Mouse (Mus musculus) lung, embryonic 14.5 days (tissue): ENCODE measurements around the gene Dpm2. TPM values are rescaled to one million over a fixed set of nuclear protein-coding genes. Genes with fewer than 3 reads are reported as not detected.

Experiments
- ATAC-seq: fragments of 200-750 bp; cut with Nextera tagmentation; 2 replicates; pipeline ENCODE4 v1.8.0; 2017; ENCODE audit warnings: mild to moderate bottlenecking, moderate TSS enrichment, moderate library complexity; ENCODE audit not compliant: insufficient read depth
- DNase-seq: peaks from one replicate; pipeline ENCODE4 v3.0.0-alpha.2; 2015
- H3K27ac ChIP-seq: fragments of 300-500 bp; sonication (generic); 2 replicates; pipeline ENCODE4 v1.5.1; 2014; ENCODE audit warnings: low read depth, mild to moderate bottlenecking, moderate library complexity
- H3K27me3 ChIP-seq: fragments of 300-500 bp; sonication (generic); 2 replicates; pipeline ENCODE4 v1.6.1; 2014; ENCODE audit warnings: low read length, control low read depth; ENCODE audit not compliant: insufficient read depth
- H3K36me3 ChIP-seq: fragments of 300-500 bp; sonication (generic); 2 replicates; pipeline ENCODE4 v1.6.1; 2014; ENCODE audit warnings: control low read depth; ENCODE audit not compliant: insufficient read depth
- H3K4me1 ChIP-seq: fragments of 300-500 bp; sonication (generic); 2 replicates; pipeline ENCODE4 v1.6.1; 2014; ENCODE audit warnings: antibody characterized with exemption, control low read depth; ENCODE audit not compliant: insufficient read depth
- H3K4me2 ChIP-seq: fragments of 300-500 bp; sonication (generic); 2 replicates; pipeline ENCODE4 v1.6.1; 2014; ENCODE audit warnings: mild to moderate bottlenecking
- H3K4me3 ChIP-seq: fragments of 300-500 bp; sonication (generic); 2 replicates; pipeline ENCODE4 v1.5.1; 2014; ENCODE audit warnings: low read depth, low read length
- H3K9ac ChIP-seq: fragments of 300-500 bp; sonication (generic); 2 replicates; pipeline ENCODE4 v1.6.1; 2014
- H3K9me3 ChIP-seq: fragments of 300-500 bp; sonication (generic); 2 replicates; pipeline ENCODE4 v1.6.1; 2016; ENCODE audit warnings: low read depth, low read length, control low read depth
- CTCF ChIP-seq: IDR thresholded peaks from 2 replicates; pipeline ENCODE4 v1.5.1; 2016; ENCODE audit warnings: antibody characterized with exemption, low read depth
- WGBS: fragments of 180-500 bp; shearing (Covaris S2); extraction: QIAGEN DNeasy Blood & Tissue Kit; methylation state at CpG from one replicate; pipeline ENCODE4 v1.1.7; 2014; 5-methylcytosine and 5-hydroxymethylcytosine counted together
- polyA plus RNA-seq: library from polyadenylated mRNA; unstranded; fragments of >200 nt; fragmentation: Nextera tagmentation; extraction: Ambion mirVana; gene quantifications from 2 replicates; pipeline ENCODE4 v1.2.1, GENCODE M21; 2014

Gene Dpm2
- polyA plus RNA-seq, 1 experiment from 2014 or later, result 98.5 TPM

DNA sequence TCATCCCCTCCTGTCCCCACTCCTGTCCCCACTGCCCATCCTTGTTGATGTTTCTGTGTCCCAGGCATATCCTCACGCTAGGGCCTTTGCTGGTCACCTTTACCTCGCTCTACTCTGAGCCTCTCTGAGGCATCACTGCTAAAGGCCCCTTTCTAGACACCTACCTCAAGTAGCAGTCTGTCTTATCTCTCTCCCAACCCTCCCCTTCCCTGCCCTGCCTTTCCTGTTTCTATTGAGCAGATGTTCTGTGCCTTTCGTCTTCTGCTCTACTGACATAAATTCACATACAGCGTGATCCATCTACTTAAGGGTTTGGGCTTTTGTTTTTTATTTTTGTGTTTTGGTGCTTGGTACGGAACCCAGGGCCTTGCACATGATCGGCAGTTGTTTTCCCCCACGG lies 14.6 kb upstream of the Dpm2 start:
- no peak overlapping the region for H3K4me2 ChIP-seq
- no peaks in the 10 kb centered on the region for H3K4me1 ChIP-seq
- no peak overlapping the region for H3K27ac ChIP-seq
- H3K4me3 ChIP-seq, result no peak overlapping the region
- no peaks in the 10 kb centered on the region for H3K9me3 ChIP-seq
- no peak for DNase-seq
- TF ChIP-seq CTCF, result no peak
- ATAC-seq, result no peak
- H3K27me3 ChIP-seq, result no peaks in the 10 kb centered on the region
- 77% methylated on average over 7 of the region's 7 CpGs for WGBS
- H3K9ac ChIP-seq, result no peak overlapping the region
- H3K36me3 ChIP-seq, result peaks cover 20% of the 10 kb centered on the region; the same call in 1 of the 2 replicates

DNA sequence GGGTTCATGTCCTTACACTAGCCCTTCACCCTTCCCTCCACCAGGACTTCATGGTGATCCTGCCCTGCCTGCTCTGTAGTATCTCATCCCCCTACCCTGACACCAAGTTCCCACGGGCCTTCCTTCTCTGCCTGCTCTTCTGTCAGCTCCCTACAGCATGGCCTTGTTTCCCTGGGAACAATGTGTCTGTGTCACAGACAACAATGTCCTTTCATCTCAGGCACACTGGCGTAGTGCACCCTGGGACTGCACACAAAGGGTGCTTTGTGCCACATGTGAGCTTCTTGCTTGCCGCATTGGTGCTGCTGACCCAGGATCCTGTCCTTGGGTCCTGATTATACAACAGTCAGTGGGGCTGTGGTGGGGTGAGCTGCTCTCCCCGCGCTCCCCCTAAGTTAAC lies 11.1 kb upstream of the Dpm2 start:
- no peak overlapping the region for H3K9ac ChIP-seq

DNA sequence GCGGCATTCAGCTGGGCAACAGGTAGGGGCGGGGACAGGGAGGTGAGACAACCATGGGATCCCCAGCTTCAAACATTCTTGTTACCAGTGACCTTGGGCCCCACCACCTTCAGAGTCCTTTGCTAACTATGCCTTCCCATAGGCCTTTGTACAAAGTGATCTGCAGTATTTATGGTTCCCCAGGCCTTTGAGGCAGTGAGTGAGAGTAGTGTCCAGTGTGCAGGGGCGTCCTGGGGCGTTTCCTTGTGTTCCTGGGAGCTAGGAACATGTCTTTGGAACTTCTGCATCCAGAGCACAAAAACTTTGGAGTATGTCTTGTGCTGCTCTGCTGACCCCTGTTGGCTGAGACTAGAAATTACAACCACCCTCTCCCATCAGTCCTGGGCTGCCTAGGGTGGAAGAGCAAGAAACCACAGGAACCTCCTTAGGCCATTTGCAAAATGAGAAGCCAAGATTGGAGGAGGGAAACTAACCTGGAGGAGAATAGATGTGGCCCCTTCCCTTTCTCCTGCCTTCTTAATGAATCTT lies 4.1 kb upstream of the Dpm2 start:
- peaks cover 2% of the 10 kb centered on the region; the same call in 1 of the 2 replicates for H3K4me1 ChIP-seq
- no peak overlapping the region for H3K27ac ChIP-seq
- no peaks in the 10 kb centered on the region for H3K27me3 ChIP-seq
- TF ChIP-seq CTCF, result peak; percentile 93
- DNase-seq, result peak; percentile 88
- WGBS, result 38% methylated on average over 4 of the region's 4 CpGs
- no peaks in the 10 kb centered on the region for H3K9me3 ChIP-seq
- H3K36me3 ChIP-seq, result peaks cover 66% of the 10 kb centered on the region
- no peak overlapping the region for H3K4me3 ChIP-seq
- no peak overlapping the region for H3K9ac ChIP-seq
- no peak for ATAC-seq
- no peak overlapping the region for H3K4me2 ChIP-seq

More for the DNA sequence above, 11.1 kb upstream of the Dpm2 start:
- no peak for TF ChIP-seq CTCF
- Histone ChIP-seq H3K27ac (peak overlapping the region; percentile 40; the same call in 1 of the 2 replicates), H3K36me3 (peaks cover 43% of the 10 kb centered on the region), H3K4me3 (no peak overlapping the region), H3K4me1 (no peaks in the 10 kb centered on the region), H3K27me3 (no peaks in the 10 kb centered on the region), H3K9me3 (no peaks in the 10 kb centered on the region), H3K4me2 (no peak overlapping the region)
- 58% methylated on average over 5 of the region's 5 CpGs for WGBS
- DNase-seq (peak; percentile 34), ATAC-seq (no peak)

DNA sequence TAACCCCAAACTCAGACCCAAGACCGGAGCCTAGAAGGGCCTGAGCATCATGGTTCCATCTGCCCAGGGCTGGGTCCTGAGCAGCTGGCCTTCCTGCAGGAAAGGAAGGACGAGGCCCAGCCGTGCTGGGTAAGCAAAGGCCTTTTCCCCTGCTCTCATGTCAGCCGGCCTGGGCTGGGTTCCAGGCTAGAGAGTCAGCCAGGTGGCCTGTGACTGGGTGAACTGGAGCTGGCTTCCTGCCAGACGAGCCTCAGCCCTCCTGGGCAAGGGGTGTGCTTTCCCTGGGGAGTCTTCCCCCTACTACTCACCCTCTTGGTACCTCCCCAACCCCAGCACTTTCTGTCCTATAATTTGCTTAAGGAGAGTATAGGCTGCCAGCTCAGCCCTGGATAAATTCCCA lies 2.5 kb upstream of the Dpm2 start:
- no peak overlapping the region for H3K4me2 ChIP-seq
- peak; percentile 17 for DNase-seq
- no peak for TF ChIP-seq CTCF
- no peaks in the 10 kb centered on the region for H3K27me3 ChIP-seq
- H3K9ac ChIP-seq, result no peak overlapping the region
- no peak overlapping the region for H3K4me3 ChIP-seq
- no peak for ATAC-seq
- no peak overlapping the region for H3K27ac ChIP-seq
- 58% methylated on average over 5 of the region's 5 CpGs for WGBS
- H3K36me3 ChIP-seq, result peaks cover 63% of the 10 kb centered on the region
- H3K4me1 ChIP-seq, result peaks cover 3% of the 10 kb centered on the region; the same call in 1 of the 2 replicates
- H3K9me3 ChIP-seq, result no peaks in the 10 kb centered on the region

DNA sequence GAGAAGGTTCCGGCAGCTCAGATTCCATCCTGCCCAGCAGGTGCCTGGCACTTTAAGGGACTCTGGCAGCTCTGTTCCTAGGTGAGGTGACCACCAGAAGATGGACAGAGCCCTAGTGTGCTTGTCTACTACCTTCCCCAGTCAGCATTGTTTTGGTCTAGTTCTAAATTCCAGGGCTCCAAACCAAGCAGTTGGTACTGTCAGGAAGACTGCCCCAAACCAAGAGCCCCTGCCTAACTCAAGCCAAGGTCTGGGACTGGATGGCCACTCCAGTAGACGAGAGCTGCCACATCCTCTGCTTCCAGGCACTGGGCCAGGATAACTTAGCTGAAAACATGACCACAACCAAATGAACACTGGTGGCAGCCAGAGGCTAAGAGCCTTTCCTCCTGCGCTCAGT lies 1.7 kb upstream of the Dpm2 start:
- Histone ChIP-seq H3K4me3 (no peak overlapping the region), H3K36me3 (peaks cover 59% of the 10 kb centered on the region), H3K4me1 (peaks cover 3% of the 10 kb centered on the region; the same call in 1 of the 2 replicates), H3K27me3 (no peaks in the 10 kb centered on the region), H3K27ac (no peak overlapping the region), H3K9ac (no peak overlapping the region), H3K4me2 (no peak overlapping the region), H3K9me3 (no peaks in the 10 kb centered on the region)
- ATAC-seq (no peak), DNase-seq (no peak)
- WGBS, result 86% methylated on average over 3 of the region's 3 CpGs
- TF ChIP-seq CTCF, result no peak

DNA sequence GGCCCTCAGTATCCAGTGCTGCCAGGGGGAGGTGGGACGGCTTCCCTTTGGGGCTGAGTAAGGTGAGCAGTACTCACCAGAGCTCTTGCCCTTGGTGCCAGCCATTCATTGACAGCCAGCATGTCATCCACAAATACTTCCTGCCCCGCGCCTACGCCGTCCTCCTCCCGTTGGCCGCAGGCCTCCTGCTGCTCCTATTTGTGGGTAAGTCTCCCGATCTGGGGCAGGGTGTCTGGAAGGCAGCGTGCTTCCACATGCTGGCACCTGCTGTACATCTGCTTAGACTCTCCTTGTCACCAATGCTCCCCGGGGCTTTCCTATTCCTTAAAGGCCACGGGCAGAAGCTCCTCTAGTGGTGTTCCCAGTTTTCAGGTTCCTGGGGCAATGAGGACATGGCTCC lies 1.5 kb downstream of the Dpm2 start:
- Histone ChIP-seq H3K9ac (no peak overlapping the region), H3K4me3 (no peak overlapping the region), H3K36me3 (peaks cover 28% of the 10 kb centered on the region), H3K27me3 (no peaks in the 10 kb centered on the region), H3K27ac (no peak overlapping the region), H3K4me2 (no peak overlapping the region), H3K4me1 (peaks cover 3% of the 10 kb centered on the region; the same call in 1 of the 2 replicates), H3K9me3 (no peaks in the 10 kb centered on the region)
- no peak for TF ChIP-seq CTCF
- DNase-seq (no peak), ATAC-seq (no peak)
- WGBS, result 86% methylated on average over 11 of the region's 11 CpGs

DNA sequence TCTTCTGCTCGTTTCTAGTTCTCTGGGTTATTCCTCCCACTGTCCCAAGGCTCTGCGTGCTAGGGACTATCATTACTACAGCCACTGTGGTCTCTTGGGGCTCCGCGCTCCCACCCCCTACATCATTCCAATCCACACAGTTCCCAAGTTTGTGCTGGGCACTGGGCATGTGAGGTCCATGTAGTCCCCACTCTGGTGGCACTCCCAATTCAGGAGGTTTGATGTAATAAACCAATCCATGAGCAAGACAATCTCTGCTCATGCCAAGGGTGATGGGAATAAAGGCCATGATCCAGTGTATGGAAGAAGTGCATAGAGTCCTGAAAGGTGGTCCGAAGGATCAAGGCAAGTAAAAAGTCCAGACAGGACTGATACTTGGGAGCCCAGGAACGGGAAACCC lies 3.8 kb downstream of the Dpm2 start, which contains the start of gene Pip5kl1:
Pip5kl1 (plus strand) TSS at position 301 of the 400 bp plus-strand sequence.
- Histone ChIP-seq H3K4me1 (peaks cover 3% of the 10 kb centered on the region; the same call in 1 of the 2 replicates), H3K9ac (0 out of 2 replicates have a peak within 1 kb of the TSS, but pooled peaks have one; percentile 20), H3K36me3 (peaks cover 11% of the 10 kb centered on the region; the same call in 1 of the 2 replicates), H3K4me3 (peak within 1 kb of the TSS; percentile 40), H3K27ac (no peak within 1 kb of the TSS), H3K4me2 (peak within 1 kb of the TSS; percentile 85), H3K9me3 (no peaks in the 10 kb centered on the region), H3K27me3 (0 out of 2 replicates have a peak, but pooled peaks cover 9% of the 10 kb centered on the region)
- TF ChIP-seq CTCF, result no peak
- WGBS, result 74% methylated on average over 6 of the region's 6 CpGs
- ATAC-seq (no peak), DNase-seq (no peak)
